Mouse (Mus musculus) heart, postnatal 0 days (tissue): ENCODE data around the gene Pde8b.

Experiments used
- CTCF ChIP-seq: IDR thresholded peaks from 2 replicates; pipeline ENCODE4 v1.5.1; 2016; ENCODE audit warnings: antibody characterized with exemption, control low read depth, low read depth
- EP300 ChIP-seq: IDR thresholded peaks from 2 replicates; pipeline ENCODE4 v1.6.1; 2016; ENCODE audit warnings: antibody characterized with exemption, low read depth

GRCm38 (mm10) chr13:95135326-95136150, 114.6 kb downstream of the Pde8b start:
- TF ChIP-seq CTCF = no peak
- no peak for TF ChIP-seq EP300
